Mouse (Mus musculus) lung, embryonic 16.5 days (tissue): ENCODE results near the gene Rnf130. TPM values are rescaled to one million over a fixed set of nuclear protein-coding genes. Genes with fewer than 3 reads are reported as not detected.

Source experiments
- ATAC-seq: fragments of 200-750 bp; cut with Nextera tagmentation; 2 replicates; pipeline ENCODE4 v1.8.0; 2017; ENCODE audit warnings: low read depth, mild to moderate bottlenecking, moderate library complexity
- H3K27ac ChIP-seq: fragments of 300-500 bp; sonication (generic); 2 replicates; pipeline ENCODE4 v1.5.1; 2014; ENCODE audit warnings: mild to moderate bottlenecking, control low read depth, low read length
- H3K27me3 ChIP-seq: fragments of 300-500 bp; sonication (generic); 2 replicates; pipeline ENCODE4 v1.6.1; 2014; ENCODE audit warnings: low read depth, low read length, mixed read lengths; ENCODE audit not compliant: control insufficient read depth, insufficient read depth
- H3K36me3 ChIP-seq: fragments of 300-500 bp; sonication (generic); 2 replicates; pipeline ENCODE4 v1.6.1; 2014; ENCODE audit warnings: low read length; ENCODE audit not compliant: control insufficient read depth, insufficient read depth
- H3K4me1 ChIP-seq: fragments of 300-500 bp; sonication (generic); replicated peaks from 2 replicates; pipeline ENCODE4 v1.6.1; 2014; ENCODE audit warnings: low read length, mixed read lengths; ENCODE audit not compliant: control insufficient read depth, insufficient read depth
- H3K4me2 ChIP-seq: fragments of 300-500 bp; sonication (generic); 2 replicates; pipeline ENCODE4 v1.6.1; 2014; ENCODE audit warnings: low read depth, low read length, control low read depth
- H3K4me3 ChIP-seq: fragments of 300-500 bp; sonication (generic); 2 replicates; pipeline ENCODE4 v1.5.1; 2014; ENCODE audit warnings: mild to moderate bottlenecking, low read length, control low read depth
- H3K9ac ChIP-seq: fragments of 300-500 bp; sonication (generic); 2 replicates; pipeline ENCODE4 v1.6.1; 2014; ENCODE audit warnings: low read length, control low read depth
- H3K9me3 ChIP-seq: fragments of 300-500 bp; sonication (generic); 2 replicates; pipeline ENCODE4 v1.6.1; 2016; ENCODE audit warnings: low read length; ENCODE audit not compliant: control insufficient read depth
- whole genome bisulfite sequencing: fragments of 180-500 bp; shearing (Covaris S2); extraction: QIAGEN DNeasy Blood & Tissue Kit; methylation state at CpG from one replicate; pipeline ENCODE4 v1.1.7; 2014; 5-methylcytosine and 5-hydroxymethylcytosine counted together
- polyA plus RNA-seq: library from polyadenylated mRNA; unstranded; fragments of >200 nt; fragmentation: Nextera tagmentation; extraction: Ambion mirVana; gene quantifications from 2 replicates; pipeline ENCODE4 v1.2.1, GENCODE M21; 2015

Rnf130 gene
- polyA plus RNA-seq, 1 experiment from 2014 or later: 38.3 TPM

DNA sequence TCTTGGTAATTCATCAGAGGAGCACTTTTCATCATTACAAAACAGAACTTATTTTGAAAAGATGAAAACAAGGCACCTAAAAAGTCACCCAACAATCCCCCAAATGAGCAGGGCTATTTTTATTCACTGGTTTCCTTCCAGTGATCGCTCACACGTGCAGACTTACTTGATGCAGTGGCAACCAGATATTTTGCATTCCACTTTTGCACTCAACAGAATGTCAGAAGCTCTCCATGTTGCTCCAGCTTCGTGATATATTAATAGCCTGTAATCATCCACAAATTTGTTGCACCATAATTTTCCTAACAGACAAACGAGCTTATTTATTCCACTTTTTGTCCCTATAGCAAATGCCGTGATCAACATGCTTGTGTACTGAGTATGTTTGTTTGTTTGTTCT lies 8.6 kb upstream of the Rnf130 start:
- Histone ChIP-seq H3K27ac (no peak overlapping the region), H3K4me2 (no peak overlapping the region), H3K9me3 (no peaks in the 10 kb centered on the region), H3K27me3 (no peaks in the 10 kb centered on the region), H3K9ac (no peak overlapping the region), H3K4me3 (no peak overlapping the region), H3K36me3 (no peaks in the 10 kb centered on the region), H3K4me1 (no peaks in the 10 kb centered on the region)
- WGBS: 68% methylated on average over 5 of the region's 5 CpGs
- no peak for ATAC-seq

GRCm38 (mm10) chr11:50017511-50017910 lies 7.6 kb upstream of the Rnf130 start:
- ATAC-seq: no peak
- H3K4me1 ChIP-seq: no peaks in the 10 kb centered on the region
- no peaks in the 10 kb centered on the region for H3K27me3 ChIP-seq
- no peaks in the 10 kb centered on the region for H3K36me3 ChIP-seq
- WGBS: 54% methylated on average over 7 of the region's 7 CpGs
- H3K27ac ChIP-seq: no peak overlapping the region
- no peak overlapping the region for H3K4me3 ChIP-seq
- no peaks in the 10 kb centered on the region for H3K9me3 ChIP-seq
- H3K4me2 ChIP-seq: no peak overlapping the region
- H3K9ac ChIP-seq: no peak overlapping the region

GRCm38 (mm10) chr11:50018848-50019247 lies 6.3 kb upstream of the Rnf130 start:
- no peak for ATAC-seq
- Histone ChIP-seq H3K9ac (no peak overlapping the region), H3K9me3 (no peaks in the 10 kb centered on the region), H3K4me1 (no peaks in the 10 kb centered on the region), H3K36me3 (no peaks in the 10 kb centered on the region), H3K27ac (no peak overlapping the region), H3K27me3 (peaks cover 3% of the 10 kb centered on the region; the same call in 1 of the 2 replicates), H3K4me3 (no peak overlapping the region), H3K4me2 (no peak overlapping the region)

DNA sequence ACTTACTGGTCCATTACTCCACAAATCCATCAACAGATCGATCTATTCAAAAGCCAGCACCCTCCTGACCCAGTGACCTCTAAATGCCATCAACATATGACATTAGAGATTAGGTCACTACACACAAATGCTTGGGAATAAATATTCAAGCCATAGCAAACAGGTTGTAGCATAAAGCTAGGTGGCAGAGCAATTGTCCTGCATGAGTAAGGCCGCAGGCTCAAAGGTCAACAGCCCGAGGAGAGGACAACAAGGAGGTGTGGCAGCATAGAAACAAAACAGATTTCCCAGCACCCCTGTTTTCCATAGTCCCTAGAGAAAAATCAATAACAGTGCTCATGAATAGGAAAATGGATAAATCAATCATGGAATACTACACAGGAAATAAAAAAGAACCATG lies 3.1 kb upstream of the Rnf130 start:
- H3K27me3 ChIP-seq: peaks cover 3% of the 10 kb centered on the region; the same call in 1 of the 2 replicates
- peaks cover 11% of the 10 kb centered on the region for H3K4me1 ChIP-seq
- WGBS: 77% methylated on average over 3 of the region's 3 CpGs
- H3K4me2 ChIP-seq: no peak overlapping the region
- no peak for ATAC-seq
- no peak overlapping the region for H3K9ac ChIP-seq
- H3K36me3 ChIP-seq: no peaks in the 10 kb centered on the region
- H3K27ac ChIP-seq: no peak overlapping the region
- no peak overlapping the region for H3K4me3 ChIP-seq
- H3K9me3 ChIP-seq: no peaks in the 10 kb centered on the region

GRCm38 (mm10) chr11:50024445-50024832 lies 707 bp upstream of the Rnf130 start:
- H3K27ac ChIP-seq: no peak overlapping the region
- H3K9me3 ChIP-seq: no peaks in the 10 kb centered on the region
- peaks cover 3% of the 10 kb centered on the region; the same call in 1 of the 2 replicates for H3K27me3 ChIP-seq
- H3K9ac ChIP-seq: peak overlapping the region; percentile 96; the same call in 1 of the 2 replicates
- WGBS: 58% methylated on average over 6 of the region's 6 CpGs
- H3K4me3 ChIP-seq: peak overlapping the region; percentile 96
- peaks cover 14% of the 10 kb centered on the region for H3K4me1 ChIP-seq
- no peak for ATAC-seq
- no peaks in the 10 kb centered on the region for H3K36me3 ChIP-seq
- H3K4me2 ChIP-seq: peak overlapping the region; percentile 88

- no peaks in the 10 kb centered on the region for H3K36me3 ChIP-seq
- no peaks in the 10 kb centered on the region for H3K9me3 ChIP-seq
- peak overlapping the region; percentile 31 for H3K27ac ChIP-seq
- H3K4me3 ChIP-seq: peak overlapping the region; percentile 96
- H3K4me2 ChIP-seq: peak overlapping the region; percentile 88
- H3K4me1 ChIP-seq: peaks cover 14% of the 10 kb centered on the region
- H3K27me3 ChIP-seq: peaks cover 3% of the 10 kb centered on the region; the same call in 1 of the 2 replicates
- 5% methylated on average over 22 of the region's 24 CpGs for WGBS
- ATAC-seq: peak; percentile 23
- peak overlapping the region; percentile 96 for H3K9ac ChIP-seq
Observed at GRCm38 (mm10) chr11:50025721-50026520, 775 bp downstream of the Rnf130 start.

DNA sequence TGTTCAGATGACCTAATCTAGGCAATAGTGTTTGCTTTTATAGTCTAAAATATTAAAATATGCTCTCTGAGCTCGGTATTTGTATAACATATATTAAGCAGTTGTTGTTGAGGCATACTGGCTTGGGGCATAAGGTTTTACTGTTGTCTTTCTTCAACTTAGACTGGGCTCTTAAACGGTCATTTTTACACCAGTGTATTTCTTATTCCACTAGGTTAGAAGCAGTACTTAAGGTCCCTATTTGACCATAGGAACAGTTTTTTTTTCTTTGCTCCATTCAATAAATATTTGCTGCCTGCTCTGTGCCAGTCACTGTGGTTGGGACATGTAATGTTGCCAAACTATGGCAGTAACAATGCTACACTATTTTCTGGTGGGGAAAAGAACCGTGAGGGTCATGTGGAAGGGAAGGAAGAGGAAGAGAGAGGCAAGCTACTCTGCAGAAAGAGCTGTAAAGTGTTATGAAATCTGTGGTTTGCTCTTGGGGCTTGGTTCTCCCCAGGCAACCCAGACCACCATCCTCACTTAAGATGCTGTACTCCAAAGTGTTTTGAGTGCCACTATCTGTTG lies 1.5 kb downstream of the Rnf130 start:
- WGBS: 21% methylated on average over 3 of the region's 3 CpGs
- peak overlapping the region; percentile 88 for H3K4me2 ChIP-seq
- no peaks in the 10 kb centered on the region for H3K9me3 ChIP-seq
- peaks cover 3% of the 10 kb centered on the region; the same call in 1 of the 2 replicates for H3K27me3 ChIP-seq
- no peak for ATAC-seq
- H3K4me3 ChIP-seq: peak overlapping the region; percentile 96
- H3K9ac ChIP-seq: no peak overlapping the region; the same call in 1 of the 2 replicates
- no peak overlapping the region for H3K27ac ChIP-seq
- peaks cover 14% of the 10 kb centered on the region for H3K4me1 ChIP-seq
- H3K36me3 ChIP-seq: no peaks in the 10 kb centered on the region

DNA sequence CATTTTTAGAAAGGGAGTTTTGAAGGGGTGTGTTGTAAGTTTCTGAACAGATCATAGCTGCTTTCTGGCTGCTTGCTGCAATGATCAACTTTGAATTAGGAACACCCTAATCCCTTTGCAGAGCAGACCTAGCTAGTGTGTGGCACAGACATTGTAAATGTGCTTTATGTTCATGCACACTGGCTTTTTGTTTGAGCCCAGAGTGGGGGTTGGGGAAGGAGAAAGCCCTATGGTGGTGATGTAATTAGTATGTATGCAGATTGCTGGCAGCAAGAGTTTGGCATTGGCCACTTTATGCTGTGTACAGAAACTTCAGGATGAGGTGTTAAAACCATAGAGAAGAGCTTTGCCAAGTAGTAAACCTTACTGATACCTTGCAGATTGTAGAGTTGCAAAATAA lies 3.3 kb downstream of the Rnf130 start:
- H3K27me3 ChIP-seq: peaks cover 3% of the 10 kb centered on the region; the same call in 1 of the 2 replicates
- H3K27ac ChIP-seq: no peak overlapping the region
- ATAC-seq: no peak
- no peak overlapping the region for H3K4me3 ChIP-seq
- H3K4me2 ChIP-seq: no peak overlapping the region
- H3K9ac ChIP-seq: no peak overlapping the region
- no peaks in the 10 kb centered on the region for H3K36me3 ChIP-seq
- H3K4me1 ChIP-seq: peaks cover 14% of the 10 kb centered on the region
- H3K9me3 ChIP-seq: no peaks in the 10 kb centered on the region

- H3K4me3 ChIP-seq: no peak overlapping the region
- H3K9me3 ChIP-seq: no peaks in the 10 kb centered on the region
- ATAC-seq: no peak
- no peaks in the 10 kb centered on the region for H3K27me3 ChIP-seq
- H3K36me3 ChIP-seq: no peaks in the 10 kb centered on the region
- H3K4me2 ChIP-seq: no peak overlapping the region
- H3K4me1 ChIP-seq: no peaks in the 10 kb centered on the region
- no peak overlapping the region for H3K27ac ChIP-seq
- no peak overlapping the region for H3K9ac ChIP-seq
Observed at GRCm38 (mm10) chr11:50034155-50034554, 9.0 kb downstream of the Rnf130 start.
